Mouse (Mus musculus): ENCODE results near the gene Mfge8.
A peak's percentile ranks its signal among the peaks of the same experiment; 100 is the strongest.

DNA sequence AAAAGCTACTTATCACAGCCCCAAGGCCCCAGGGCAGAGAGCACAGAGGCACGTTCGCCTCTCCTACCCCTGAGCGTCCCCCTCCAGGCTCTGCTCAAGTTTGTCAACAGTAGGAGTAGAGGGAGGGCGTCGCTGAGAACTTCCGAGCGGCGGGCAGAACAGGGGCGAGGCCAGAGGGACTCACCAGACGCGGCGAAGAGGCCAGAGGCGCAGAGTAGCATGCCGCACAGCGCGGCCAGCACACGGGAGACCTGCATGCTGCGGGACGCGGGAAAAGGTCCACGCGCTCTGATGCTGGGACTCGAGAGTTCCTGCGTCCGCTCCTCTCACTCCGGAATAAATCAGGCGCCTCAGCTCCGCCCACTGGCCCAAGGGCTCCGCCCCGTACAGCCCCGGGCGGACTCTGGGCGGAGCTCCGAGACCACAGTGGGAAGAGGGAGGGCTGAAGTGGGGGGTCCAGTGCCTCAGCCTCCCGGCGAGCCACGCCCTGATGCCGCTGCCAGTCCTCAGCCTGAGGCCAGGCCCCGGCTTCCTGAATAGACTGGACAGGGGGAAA lies at the start of gene Mfge8:
- TF ChIP-seq CTCF (IDR thresholded peaks at IDR 0.05; ENCODE audit: extremely low read depth, insufficient read depth, low read length): no peak
- peak; percentile 80 for TF ChIP-seq POLR2A (IDR thresholded peaks at IDR 0.05; ENCODE audit: extremely low read depth, insufficient read depth, low read length)

Measured in cortical plate, adult 2 months (tissue).